Mouse (Mus musculus) mature B cell (primary cell): ENCODE data around the gene Nrxn3.

Experiments used
- in situ Hi-C: fragments of 300-500 bp; cut with MboI; formaldehyde crosslinking; loops from 2 replicates; pipeline ENCODE4 v1.14.3; 2019

The Nrxn3 gene

DNA sequence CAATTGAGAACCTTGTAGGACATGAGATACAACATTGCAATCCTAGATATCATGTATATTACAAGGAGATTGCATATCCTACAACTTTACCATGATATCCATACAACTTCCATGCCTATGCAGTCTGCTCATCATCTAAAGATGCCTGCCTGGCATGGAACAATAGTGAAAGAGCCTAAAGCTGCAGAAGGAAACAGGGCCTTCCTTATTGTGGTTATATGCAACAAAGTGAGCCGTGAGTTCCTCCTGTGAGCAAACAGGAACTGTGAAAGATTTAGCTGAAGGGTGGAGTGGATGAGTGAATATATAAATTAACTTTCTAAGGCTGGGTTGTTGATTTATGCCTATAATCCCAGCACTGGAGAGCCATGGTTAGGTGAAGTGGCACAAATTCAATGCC lies 1373.1 kb downstream of the Nrxn3 start:
- in situ Hi-C loops, result no loop called here

DNA sequence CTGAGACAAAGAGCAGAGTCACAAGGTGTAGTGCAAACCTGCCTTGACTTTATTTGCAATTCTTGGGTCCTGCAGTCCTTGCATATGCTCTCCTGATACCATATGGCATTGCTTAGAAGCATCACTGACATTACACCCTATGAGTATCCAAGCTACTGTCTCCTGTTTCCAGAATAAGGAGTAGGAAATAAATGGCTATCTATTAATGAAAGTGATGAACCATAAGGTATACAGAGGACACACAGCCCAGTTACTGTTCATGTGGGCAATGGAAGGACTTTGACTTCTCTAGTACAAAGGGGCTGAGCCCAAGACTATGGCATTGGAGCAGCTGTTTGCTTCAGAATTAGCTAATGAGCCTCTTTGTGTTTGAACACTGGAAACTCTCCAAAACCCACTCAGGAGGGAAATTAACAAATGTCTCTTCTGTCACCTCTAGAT lies 1390.7 kb downstream of the Nrxn3 start:
- in situ Hi-C loops, result no loop called here

DNA sequence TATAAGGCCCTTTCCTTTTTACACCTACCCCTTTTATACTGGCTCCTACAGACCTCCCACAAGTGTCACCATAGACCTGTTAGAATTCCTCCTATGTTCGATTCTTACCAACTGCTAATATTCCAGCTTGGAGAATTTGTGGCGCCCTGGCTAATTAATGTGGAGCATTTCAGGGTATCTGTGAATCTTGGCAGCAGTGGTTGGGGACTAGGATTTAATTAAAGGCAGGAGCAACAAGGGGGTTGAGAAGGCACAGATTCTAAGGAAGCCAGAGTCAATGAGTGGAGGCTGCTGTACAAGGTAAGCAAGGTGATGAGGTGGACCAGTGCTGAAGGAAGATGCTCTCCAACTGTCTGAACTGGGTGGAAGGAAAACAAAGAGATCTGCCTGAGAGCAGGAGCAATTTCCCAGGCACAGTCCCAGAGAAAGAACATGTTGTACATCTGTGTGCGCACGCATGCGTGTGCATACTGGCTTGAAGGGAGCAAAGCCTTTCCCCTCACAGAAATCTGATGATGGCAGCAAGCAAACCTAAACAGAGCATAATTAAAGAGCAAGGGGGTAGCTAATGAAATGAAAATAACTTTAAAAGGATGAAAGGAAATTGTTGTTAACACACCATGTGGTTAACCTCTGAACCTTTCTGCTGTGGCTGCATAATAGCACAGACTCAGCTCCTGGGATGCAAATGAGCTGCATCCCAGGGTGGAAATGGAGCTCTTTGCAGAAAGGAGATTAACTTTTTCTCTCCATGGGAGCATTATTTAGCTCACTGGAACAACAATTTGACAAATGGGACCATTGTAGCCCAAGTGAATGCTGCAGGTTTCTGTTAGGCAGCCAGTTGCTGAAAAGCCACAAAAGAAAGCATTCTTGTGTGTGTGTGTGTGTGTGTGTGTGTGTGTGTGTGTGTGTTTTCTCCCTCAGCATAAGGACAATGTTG lies 1409.5 kb downstream of the Nrxn3 start:
- in situ Hi-C loops, result no loop called here

DNA sequence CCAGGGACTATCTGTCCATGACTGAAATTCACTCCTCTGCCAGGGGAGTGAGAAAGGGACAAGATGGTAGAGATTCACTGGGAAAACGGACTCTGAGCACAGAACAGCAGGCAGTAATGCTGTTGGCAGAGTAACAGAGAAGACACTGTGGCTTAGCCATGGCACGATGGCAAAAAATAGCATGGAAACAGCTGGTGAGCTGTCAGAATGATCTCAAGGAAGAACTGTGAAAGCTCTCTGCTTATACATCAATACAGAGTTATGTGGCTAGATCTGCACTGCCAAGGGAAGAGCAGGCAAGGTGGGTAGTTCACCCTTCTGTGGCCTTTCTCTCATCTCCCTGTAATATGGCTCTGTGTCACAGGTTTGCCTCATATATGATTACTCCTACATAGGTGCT lies 1419.3 kb downstream of the Nrxn3 start:
- in situ Hi-C loops, result no loop called here

DNA sequence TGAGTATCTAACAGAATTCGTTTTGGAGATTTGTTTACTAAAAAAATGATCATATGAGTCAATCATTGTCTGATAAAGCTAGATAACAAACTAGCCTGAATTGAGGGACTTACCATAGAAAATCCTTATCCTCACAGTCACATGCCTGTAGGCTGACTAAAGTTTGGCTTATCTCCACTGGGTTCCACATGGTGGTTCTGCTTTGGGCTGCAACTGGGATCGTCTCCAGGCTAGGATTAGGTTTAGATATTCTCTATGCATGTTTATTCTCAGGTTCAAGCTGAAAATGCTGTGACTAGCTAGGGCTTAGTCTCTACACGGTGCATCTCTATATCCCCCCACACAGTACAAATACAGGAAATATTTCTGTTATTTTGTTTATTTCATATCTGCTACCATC lies 1421.6 kb downstream of the Nrxn3 start:
- in situ Hi-C loops, result no loop called here

DNA sequence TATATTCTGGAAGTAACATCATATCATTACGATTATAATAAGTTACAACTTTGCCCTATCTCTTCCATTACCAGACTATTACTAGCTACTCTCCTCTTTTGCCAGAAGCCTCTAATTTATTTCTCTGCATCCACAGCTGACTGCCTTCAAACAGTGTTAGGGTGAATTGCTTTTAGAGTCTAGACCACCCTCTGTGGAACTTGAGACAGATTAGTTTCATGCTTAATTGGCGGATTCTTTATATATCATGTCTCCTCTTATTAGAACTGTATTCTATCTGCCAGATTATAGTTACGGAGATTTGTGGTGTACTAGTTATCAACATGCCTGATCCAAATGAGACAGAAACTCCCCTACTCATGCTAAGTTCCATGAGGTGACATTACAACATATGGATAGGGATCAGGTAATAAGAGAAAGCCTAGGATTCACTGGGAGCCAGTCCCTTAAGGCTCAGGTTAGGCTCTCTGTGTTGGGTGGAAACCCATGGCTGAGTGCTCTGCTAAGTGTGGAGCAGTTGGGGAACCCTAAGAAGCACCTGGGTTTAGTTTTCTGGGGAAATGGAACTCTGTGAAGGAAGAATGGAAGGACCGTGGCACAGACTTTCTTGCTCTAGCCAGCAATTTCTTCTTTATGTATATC lies 1435.6 kb downstream of the Nrxn3 start:
- in situ Hi-C loops, result no loop called here

DNA sequence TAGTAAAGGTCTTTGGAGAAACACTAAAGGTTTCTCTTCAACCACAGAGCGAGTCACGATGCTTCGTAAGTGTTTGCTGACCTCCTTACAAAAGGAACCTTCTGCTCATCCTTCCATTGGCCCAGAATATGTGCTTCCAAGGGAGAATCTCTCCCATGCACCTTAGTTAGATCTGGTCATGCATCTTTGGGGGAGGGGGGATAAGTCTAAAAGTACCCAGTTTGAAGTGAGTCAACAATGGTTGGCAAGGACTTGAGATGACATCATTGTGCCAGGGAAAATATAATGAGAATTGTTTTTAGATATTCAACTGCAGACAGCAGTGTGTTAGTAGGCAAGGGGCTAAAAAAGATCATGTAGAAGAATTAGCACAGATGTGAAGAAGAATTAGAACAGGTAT lies 1437.2 kb downstream of the Nrxn3 start:
- in situ Hi-C loops, result no loop called here

DNA sequence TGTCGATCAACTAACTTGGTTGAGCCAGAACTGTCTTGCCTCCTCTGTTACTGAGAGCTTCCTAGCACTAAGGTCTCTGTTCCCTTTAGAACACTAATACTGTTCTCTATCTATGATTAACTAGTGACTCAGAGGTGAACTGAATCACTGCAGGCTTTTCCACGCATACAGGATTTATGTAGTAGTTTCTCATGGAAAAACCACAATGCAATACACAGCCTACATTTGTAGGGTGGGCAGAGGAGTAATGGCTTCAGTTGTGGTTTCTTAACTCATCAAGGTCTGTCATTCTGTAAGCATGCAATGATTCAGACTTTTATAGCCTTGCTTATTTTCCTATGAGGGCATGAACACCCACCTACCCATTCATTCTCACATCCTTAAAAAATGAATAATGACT lies 1443.4 kb downstream of the Nrxn3 start:
- in situ Hi-C loops, result no loop called here

DNA sequence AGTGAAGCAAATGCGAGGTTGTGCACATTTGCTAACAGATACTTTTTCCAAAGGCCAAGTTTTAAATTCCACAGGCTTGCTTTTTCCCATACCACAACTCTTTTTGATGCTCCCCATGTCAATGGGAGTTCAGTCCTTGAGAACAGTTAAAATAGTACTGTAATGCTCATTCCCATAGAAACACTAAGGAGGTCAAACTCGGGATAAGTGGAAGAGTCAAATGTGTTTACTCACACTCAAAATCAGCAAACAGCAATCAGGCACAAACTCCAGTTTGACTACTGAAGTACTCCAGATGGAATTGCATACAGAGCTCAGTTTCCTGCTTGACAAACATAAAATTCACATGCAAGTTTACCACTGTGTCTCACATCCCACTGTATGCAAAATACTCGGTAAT lies 1458.9 kb downstream of the Nrxn3 start:
- in situ Hi-C loops, result no loop called here

DNA sequence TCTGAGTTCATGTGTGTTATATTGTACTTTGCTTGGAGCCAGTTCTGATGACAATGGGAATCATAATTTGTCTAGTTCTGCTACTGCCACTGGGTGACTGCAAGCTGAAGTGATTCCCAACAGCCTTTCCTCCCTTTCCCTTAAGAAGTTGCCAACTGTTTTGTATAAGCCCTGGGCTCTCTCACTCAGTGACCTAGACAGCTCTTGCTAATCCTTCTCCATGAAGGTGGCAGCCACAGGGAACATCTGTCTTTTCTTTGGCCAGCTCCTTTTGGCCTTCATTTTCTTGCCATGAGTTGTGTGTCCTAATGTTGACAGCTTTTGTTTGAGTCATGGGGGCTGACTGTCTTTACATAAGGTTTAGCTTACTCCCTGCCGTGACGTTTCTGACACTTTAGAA lies 1460.3 kb downstream of the Nrxn3 start:
- in situ Hi-C loops, result no loop called here

DNA sequence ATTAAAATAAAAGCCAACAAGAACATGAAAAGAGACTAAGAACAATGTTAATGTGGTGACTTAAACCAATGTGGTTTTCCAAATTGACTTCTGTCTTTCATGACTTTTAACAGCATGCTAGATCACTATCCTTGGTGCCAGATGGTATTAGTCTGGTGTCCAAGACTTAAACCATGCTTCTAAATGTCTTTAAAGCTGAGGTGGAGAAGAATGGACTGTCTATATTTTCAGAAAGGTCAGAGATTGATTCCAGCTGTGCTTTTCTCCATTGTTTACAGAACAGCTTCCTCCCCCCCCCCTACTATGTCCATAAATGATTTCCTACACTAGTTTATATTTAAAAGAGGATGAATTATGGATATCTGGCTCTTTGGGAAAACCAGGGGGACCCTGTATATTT lies 1473.5 kb downstream of the Nrxn3 start:
- in situ Hi-C loops, result no loop called here

DNA sequence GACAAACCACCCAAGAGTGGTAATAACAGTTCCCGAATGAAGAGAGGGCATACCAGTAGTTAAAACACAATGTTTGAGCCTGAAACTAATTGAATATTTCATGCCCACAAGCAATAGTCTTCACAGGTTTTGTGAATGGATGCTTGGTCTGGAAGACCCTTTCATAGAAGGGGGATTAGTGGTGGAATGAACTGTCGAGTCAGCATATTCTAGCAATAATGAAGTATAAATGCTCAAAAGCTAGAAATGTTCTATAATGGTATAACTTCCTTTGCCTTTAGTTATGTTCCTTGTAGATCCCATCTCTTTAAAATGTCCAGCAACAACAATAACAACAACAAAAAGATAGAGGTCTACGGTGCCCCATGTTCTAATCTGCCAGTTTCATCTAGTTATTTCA lies 1475.3 kb downstream of the Nrxn3 start:
- in situ Hi-C loops, result no loop called here

DNA sequence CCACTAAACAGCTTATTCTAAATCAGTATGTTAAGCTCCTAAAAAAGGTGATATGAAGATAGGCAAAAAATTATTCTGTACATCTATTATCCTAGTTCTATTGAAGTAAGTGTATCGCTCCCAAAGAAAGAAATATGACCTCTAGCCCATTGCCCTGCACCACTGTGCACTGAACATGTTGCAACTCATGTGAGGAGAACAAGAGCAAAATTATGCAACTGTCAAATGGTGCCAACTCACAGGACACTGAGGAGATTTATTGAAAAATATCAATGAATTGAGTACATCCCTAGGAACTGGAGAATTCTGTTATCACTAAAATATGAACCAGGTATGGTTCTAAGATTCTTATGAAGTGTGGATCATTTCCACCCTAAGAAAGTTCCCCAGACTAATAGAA lies 1479.8 kb downstream of the Nrxn3 start:
- in situ Hi-C loops, result no loop called here

DNA sequence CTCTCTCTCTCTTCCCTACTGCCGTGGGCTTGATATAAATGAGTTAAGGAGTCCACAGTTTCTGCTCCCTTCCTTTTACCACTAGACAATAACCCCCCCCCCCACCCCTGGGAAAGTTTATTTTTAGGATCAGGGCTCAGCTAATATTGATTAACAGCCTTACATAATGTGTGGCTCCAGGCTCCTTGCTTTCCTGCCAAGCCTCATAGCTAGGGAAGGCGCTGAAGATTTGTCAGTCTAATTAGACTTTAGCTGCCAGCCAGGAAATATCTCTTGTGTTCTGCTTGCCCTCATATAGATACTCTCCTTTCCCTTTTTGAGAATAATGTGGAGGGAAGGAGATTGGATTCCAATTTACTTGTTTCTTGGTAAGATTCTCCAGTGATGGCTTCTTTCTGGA lies 1488.7 kb downstream of the Nrxn3 start:
- in situ Hi-C loops, result no loop called here

DNA sequence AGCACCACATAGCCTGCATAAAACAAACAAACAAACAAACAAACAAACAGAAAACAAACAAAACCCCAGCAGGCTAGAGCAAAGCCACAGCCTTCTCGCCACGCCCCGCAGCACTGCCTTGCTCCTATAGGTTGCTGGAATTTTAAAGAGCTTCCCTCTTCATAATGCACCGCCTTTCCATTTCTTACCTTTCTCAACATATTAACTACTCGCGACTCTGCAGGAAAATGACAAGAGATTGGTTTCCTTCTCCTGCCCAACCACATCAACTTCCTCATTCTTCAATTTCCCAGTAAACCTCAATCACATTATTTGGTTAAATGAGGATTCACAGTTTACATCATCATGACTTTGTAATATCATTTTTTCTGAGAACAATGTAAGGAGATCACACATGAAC lies 1494.4 kb downstream of the Nrxn3 start:
- in situ Hi-C loops, result no loop called here

DNA sequence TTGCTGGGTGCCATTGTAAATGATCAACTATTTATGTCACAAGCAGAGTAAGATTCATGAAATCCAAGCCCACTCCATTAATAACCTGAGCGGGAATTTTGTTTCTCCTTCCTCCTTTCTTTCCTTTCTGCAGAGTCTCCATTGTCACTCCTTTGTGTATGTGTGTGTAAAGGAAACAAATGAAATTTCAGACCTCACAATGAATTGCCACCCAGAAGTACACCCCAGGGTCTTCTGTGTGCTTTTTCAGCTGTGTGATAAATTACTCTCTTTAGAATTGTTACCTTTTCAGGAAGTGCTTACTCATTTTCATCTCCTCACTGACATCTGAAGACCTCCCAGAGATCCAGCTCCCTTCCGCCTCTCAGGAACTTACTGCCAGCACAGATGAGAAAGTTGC lies 1506.4 kb downstream of the Nrxn3 start:
- in situ Hi-C loops, result no loop called here

DNA sequence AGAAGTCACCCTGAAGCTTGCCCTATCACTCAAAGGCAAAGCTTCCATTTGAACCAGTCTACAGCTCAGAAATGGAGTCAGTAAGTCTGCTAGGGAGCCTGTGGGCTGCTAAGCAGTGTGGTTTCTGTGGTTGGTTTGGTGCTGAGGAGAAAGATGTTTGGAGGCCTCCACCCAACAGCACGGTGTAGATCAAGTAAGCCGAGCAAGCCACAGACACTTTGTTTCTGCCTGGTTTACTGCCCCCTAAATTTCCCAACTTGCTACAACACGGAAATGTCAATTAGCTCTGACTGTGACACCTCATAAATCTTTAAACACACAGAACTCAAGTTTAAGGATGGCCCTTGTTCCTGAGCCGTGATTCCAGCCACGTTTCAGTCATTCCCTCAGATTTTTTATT lies 1513.4 kb downstream of the Nrxn3 start:
- in situ Hi-C loops, result no loop called here

DNA sequence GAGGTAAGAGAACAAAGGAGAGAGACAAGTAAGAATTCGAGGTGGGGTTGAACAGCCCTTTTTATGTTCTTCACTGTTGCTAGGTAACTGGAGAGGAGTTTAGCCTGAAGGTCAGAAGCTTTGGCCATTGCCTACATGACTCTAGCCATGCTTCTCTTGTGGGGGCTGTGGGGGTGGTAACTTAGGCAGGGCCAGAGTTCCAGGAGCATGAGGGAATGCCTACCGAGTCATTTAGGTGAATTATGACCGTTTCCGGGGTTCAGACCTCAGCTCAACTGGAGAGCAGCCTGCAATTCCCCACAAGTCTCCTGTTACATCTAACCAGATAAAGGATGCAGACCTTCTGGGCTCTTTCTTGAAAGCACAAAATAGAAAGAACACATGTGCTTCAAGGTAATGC lies 1537.6 kb downstream of the Nrxn3 start:
- in situ Hi-C loops, result no loop called here

DNA sequence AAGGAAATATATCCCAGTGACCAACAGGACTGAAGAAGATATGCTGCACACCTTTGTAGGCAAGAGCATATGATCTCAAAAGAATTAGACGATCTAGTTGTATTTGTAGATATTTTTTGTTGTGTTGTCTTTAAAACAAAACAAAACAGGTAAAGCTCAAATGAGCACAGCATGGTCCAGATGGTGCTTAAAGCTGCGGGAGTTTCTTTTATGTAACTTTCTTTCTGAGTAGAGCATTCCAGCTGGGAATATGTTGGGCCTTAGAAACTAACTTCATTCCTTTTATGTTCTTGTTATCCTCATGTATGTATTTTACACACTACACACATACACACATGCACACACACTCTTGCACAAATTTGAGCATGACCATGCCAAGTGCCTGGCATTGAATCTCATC lies 1545.4 kb downstream of the Nrxn3 start:
- in situ Hi-C loops, result no loop called here

DNA sequence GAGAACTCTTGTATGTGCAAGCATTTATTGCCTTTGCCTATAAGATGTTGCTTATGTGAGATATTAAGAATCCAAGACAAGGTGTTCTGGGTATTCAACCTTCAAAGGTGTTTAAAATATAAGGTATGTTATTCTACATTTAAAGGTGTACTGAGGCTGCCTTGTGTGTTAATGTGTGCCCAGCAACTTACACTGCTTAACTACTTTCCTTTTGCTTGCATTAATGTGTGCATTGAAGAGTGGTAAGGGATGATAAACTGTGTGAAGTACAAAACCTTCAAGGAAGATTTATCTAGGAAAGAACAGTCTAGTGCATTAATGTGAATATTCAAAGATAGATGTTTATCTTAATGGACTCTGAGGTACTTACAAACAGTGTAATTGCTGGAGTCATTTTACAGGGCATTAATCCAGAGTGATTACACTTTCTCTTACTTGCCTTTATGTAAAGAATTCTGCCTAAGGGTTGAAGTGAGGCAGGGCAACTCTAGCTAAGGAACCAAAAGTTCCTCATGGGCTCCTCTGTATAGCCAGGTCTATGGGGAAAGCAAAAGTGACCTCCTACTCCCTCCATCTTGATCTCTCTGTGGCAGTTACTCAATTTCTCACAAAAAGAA lies 1548.2 kb downstream of the Nrxn3 start:
- in situ Hi-C loops, result no loop called here

DNA sequence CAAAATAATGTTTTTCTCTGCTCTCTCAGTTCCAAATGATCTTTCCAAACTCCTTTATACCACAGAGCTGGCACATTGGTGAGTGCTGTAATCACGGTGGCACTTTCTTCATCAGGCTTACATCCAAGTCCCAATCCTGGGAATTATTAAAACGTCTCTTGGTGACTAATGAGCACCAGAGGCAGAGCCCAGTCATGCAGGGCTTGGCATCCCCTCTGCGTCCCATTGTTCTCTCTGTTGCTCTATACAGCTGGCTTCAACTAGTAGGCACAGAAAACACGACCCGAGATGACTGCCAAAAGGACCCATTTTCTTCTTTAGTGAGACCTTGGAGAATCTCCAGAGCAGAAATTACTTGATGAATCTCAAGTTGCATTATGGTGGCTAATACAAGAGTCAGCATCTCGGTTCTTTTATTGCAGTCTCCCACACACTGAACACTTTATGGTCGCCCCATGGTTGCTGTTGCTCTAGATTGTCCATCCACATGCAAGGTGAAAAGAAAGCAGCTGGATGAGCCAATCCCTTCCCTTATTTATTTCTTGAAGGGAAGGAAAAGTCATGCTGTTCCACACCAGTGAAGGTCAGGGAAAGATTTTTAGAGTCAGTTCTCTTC lies 1552.1 kb downstream of the Nrxn3 start:
- in situ Hi-C loops, result no loop called here

DNA sequence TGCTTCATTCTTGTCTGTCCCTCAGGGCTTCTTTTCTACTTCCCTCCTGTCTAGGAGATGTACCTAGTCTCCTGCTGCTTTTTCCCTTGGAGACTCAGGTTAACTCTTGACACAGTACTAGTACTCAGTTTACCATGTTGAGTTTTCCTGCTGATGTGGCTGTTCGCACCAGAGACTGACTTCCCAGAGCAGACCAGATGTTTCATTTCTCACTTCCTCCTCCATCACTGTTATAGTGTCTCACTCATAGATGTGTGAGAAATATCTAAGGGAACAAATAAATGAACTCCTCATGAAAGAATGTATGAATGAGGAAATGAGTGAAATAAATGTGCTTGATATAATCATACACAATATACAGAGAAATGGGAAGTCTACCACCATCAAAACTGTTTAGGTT lies 1558.6 kb downstream of the Nrxn3 start:
- in situ Hi-C loops, result no loop called here

DNA sequence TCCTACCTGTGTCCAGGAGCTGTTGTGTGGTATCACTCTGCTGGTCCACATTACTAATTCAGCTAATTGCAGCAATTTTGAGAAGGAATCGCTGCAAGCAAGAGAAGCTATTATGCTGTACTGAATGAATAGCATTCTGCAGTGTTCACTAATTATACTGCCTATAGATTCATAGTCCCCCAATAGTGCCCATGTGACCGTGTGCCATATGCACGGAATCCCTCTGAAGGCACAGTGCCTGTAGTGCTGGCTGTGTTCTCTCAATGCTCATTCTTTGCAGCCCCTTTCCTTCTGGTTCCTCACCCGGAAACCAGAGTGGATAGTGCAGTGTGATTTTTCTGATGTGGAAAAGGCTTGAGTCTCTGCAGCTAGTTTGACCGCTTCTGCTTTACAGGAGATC lies 1560.3 kb downstream of the Nrxn3 start:
- in situ Hi-C loops, result no loop called here
